Mouse (Mus musculus): ENCODE measurements around the gene Stac2.

DNA sequence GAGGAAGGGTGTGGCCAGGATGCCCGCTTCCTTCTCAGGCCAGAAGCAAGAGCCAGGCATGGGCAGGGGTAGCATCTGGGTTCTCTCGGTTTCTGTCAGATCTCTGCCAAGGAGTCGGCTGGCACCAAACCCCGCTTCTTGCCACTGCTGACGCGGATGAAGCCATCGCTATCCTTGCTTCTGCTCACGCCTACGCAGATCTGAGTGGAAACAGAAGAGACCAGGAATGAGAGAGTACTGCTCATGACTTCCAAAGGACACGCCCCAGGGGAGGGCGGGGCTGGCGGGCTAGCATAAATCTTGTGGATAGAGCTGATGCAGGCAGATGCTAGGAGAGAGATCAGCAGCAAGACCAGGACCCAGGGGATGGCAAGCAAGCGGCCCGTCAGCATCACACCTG is 15.4 kb downstream of the Stac2 start:
- TF ChIP-seq POLR2A (IDR thresholded peaks at IDR 0.05; ENCODE audit: borderline replicate concordance, extremely low read depth, insufficient read depth, insufficient read length, poor library complexity, severe bottlenecking) (no peak), CTCF (IDR thresholded peaks at IDR 0.05; ENCODE audit: borderline replicate concordance, extremely low read depth, insufficient read depth, insufficient read length) (no peak)
